Mouse (Mus musculus) thymus, postnatal 36 days (tissue): ENCODE data around the gene Dph6.
A peak's percentile ranks its signal among the peaks of the same experiment; 100 is the strongest.
"Not testable (repeated sequence)": the region's sequence is repeated elsewhere in the genome, so short reads cannot be mapped to it uniquely, and the experiment has no call there.

Experiments used
- DNase-seq, 2 experiments: peaks; one replicate each; pipeline ENCODE4 v3.0.0; 2022; ENCODE audit warnings: mixed read lengths in 2 of 2

Dph6 gene

GRCm38 (mm10) chr2:114654365-114655239 lies at the start of gene Dph6:
Gene Dph6 (minus strand): TSS chr2:114654964.
- peak; percentile 74 to 79 for DNase-seq

- DNase-seq = no peak
Observed at GRCm38 (mm10) chr2:114700966-114701685, 46.4 kb upstream of the Dph6 start.

- DNase-seq = no peak
Observed at GRCm38 (mm10) chr2:114691607-114692006, 36.8 kb upstream of the Dph6 start.

GRCm38 (mm10) chr2:114687483-114687882 lies 32.7 kb upstream of the Dph6 start:
- DNase-seq = no peak

- DNase-seq = no peak
Observed at GRCm38 (mm10) chr2:114687081-114687480, 32.3 kb upstream of the Dph6 start.

- no peak for DNase-seq
Observed at GRCm38 (mm10) chr2:114673831-114674230, 19.1 kb upstream of the Dph6 start.

GRCm38 (mm10) chr2:114670983-114671382 lies 16.2 kb upstream of the Dph6 start:
- DNase-seq = no peak

GRCm38 (mm10) chr2:114658954-114659353 lies 4.2 kb upstream of the Dph6 start:
- no peak for DNase-seq

- DNase-seq = no peak
Observed at GRCm38 (mm10) chr2:114646240-114646639, 8.5 kb downstream of the Dph6 start.

- no peak for DNase-seq
Observed at GRCm38 (mm10) chr2:114643832-114644231, 10.9 kb downstream of the Dph6 start.

GRCm38 (mm10) chr2:114624683-114625082 lies 30.1 kb downstream of the Dph6 start:
- no peak for DNase-seq

GRCm38 (mm10) chr2:114622550-114622939 lies 32.2 kb downstream of the Dph6 start:
- no peak for DNase-seq

GRCm38 (mm10) chr2:114621781-114622549 lies 32.8 kb downstream of the Dph6 start:
- no peak for DNase-seq

- no peak for DNase-seq
Observed at GRCm38 (mm10) chr2:114611576-114611975, 43.2 kb downstream of the Dph6 start.

GRCm38 (mm10) chr2:114610110-114610509 lies 44.7 kb downstream of the Dph6 start:
- no peak for DNase-seq

GRCm38 (mm10) chr2:114605202-114605601 lies 49.6 kb downstream of the Dph6 start:
- not testable (repeated sequence) for DNase-seq

GRCm38 (mm10) chr2:114601174-114601573 lies 53.6 kb downstream of the Dph6 start:
- DNase-seq = no peak

- no peak for DNase-seq
Observed at GRCm38 (mm10) chr2:114599793-114600192, 55.0 kb downstream of the Dph6 start.

GRCm38 (mm10) chr2:114593393-114593792 lies 61.4 kb downstream of the Dph6 start:
- no peak for DNase-seq

GRCm38 (mm10) chr2:114580714-114581113 lies 74.0 kb downstream of the Dph6 start:
- no peak for DNase-seq

GRCm38 (mm10) chr2:114543000-114543622 lies 111.7 kb downstream of the Dph6 start:
- DNase-seq = no peak

- DNase-seq = no peak
Observed at GRCm38 (mm10) chr2:114542325-114542724, 112.4 kb downstream of the Dph6 start.

GRCm38 (mm10) chr2:114540416-114540815 lies 114.3 kb downstream of the Dph6 start:
- no peak for DNase-seq
